Mouse (Mus musculus) MEL (cell line): ENCODE data around the gene Gm20388. TPM values are rescaled to one million over a fixed set of nuclear protein-coding genes. Genes with fewer than 3 reads are reported as not detected.

Experiments
- DNase-seq: peaks from one replicate; pipeline ENCODE4 v3.0.0; 2011; ENCODE audit warnings: low read depth, low spot score
- H3K27ac ChIP-seq: 2 replicates; pipeline ENCODE4 v1.5.1; 2012; ENCODE audit warnings: low read depth, mild to moderate bottlenecking, control low read depth, low read length, moderate library complexity; ENCODE audit not compliant: control insufficient read depth
- H3K27me3 ChIP-seq, 2 experiments: fragments of 150-350 bp in 1 of 2; sonication (generic) in 1 of 2; 2 replicates each; pipeline ENCODE4 v1.6.1; 2012; ENCODE audit warnings: low read length in 2 of 2, mild to moderate bottlenecking in 2 of 2, improper control_type of control experiment in 1 of 2, moderate library complexity in 1 of 2; ENCODE audit not compliant: insufficient read depth in 2 of 2, control insufficient read depth in 1 of 2
- H3K36me3 ChIP-seq, 2 experiments: 2 replicates each; pipeline ENCODE4 v1.6.1; 2012 to 2014; ENCODE audit warnings: low read length in 2 of 2, improper control_type of control experiment in 1 of 2, inconsistent platforms in 1 of 2, mild to moderate bottlenecking in 1 of 2; ENCODE audit not compliant: insufficient read depth in 2 of 2, control insufficient read depth in 1 of 2
- H3K4me1 ChIP-seq, 2 experiments: fragments of 150-350 bp in 1 of 2; sonication (generic) in 1 of 2; 2 replicates each; pipeline ENCODE4 v1.6.1; 2012; ENCODE audit warnings: low read length in 2 of 2, improper control_type of control experiment in 1 of 2, mild to moderate bottlenecking in 1 of 2; ENCODE audit not compliant: insufficient read depth in 2 of 2, control insufficient read depth in 1 of 2
- H3K4me3 ChIP-seq, 2 experiments: fragments of 150-350 bp in 1 of 2; sonication (generic) in 1 of 2; 2 replicates each; pipeline ENCODE4 v1.5.1; 2012; ENCODE audit warnings: low read depth in 2 of 2, low read length in 2 of 2, mild to moderate bottlenecking in 2 of 2, moderate library complexity in 2 of 2, control low read depth in 1 of 2, improper control_type of control experiment in 1 of 2; ENCODE audit not compliant: control insufficient read depth in 1 of 2, insufficient read depth in 1 of 2
- H3K79me2 ChIP-seq: 2 replicates; pipeline ENCODE4 v1.6.1; 2012; ENCODE audit warnings: mild to moderate bottlenecking, low read length, moderate library complexity; ENCODE audit not compliant: control insufficient read depth, poor library complexity, insufficient read depth
- H3K9ac ChIP-seq: 2 replicates; pipeline ENCODE4 v1.6.1; 2012; ENCODE audit warnings: low read depth, mild to moderate bottlenecking, control low read depth, low read length, moderate library complexity; ENCODE audit not compliant: control insufficient read depth, poor library complexity, severe bottlenecking
- H3K9me3 ChIP-seq: fragments of 150-350 bp; sonication (generic); replicated peaks from 2 replicates; pipeline ENCODE4 v1.6.1; 2012; ENCODE audit warnings: mild to moderate bottlenecking, low read length, improper control_type of control experiment, moderate library complexity; ENCODE audit not compliant: insufficient read depth
- CHD1 ChIP-seq: IDR thresholded peaks from 2 replicates; pipeline ENCODE4 v1.6.1; 2012; ENCODE audit warnings: low read depth, mild to moderate bottlenecking, inconsistent platforms, low read length, improper control_type of control experiment
- CHD2 ChIP-seq: IDR thresholded peaks from 2 replicates; pipeline ENCODE4 v1.6.1; 2011; ENCODE audit warnings: low read length, improper control_type of control experiment
- CTCF ChIP-seq, 3 experiments: IDR thresholded peaks in 2 of 3; conservative IDR thresholded peaks in 1 of 3; 2 replicates each; pipeline ENCODE4 v1.5.1; 2011 to 2012; ENCODE audit warnings: low read length in 3 of 3, low read depth in 2 of 3, mild to moderate bottlenecking in 2 of 3, improper control_type of control experiment in 1 of 3, inconsistent platforms in 1 of 3, mixed read lengths in 1 of 3, moderate library complexity in 1 of 3; ENCODE audit not compliant: control insufficient read depth in 1 of 3, insufficient read depth in 1 of 3, poor library complexity in 1 of 3, severe bottlenecking in 1 of 3
- E2F4 ChIP-seq: IDR thresholded peaks from 2 replicates; pipeline ENCODE4 v1.6.1; 2011; ENCODE audit warnings: low read depth, low read length, improper control_type of control experiment, borderline replicate concordance
- ELF1 ChIP-seq: IDR thresholded peaks from 2 replicates; pipeline ENCODE4 v1.6.1; 2014; ENCODE audit warnings: low read depth, mild to moderate bottlenecking, inconsistent platforms, low read length, improper control_type of control experiment, moderate library complexity
- EP300 ChIP-seq, 2 experiments: IDR thresholded peaks; 2 replicates each; pipeline ENCODE4 v1.6.1; 2011; ENCODE audit warnings: improper control_type of control experiment in 2 of 2, low read length in 2 of 2, low read depth in 1 of 2, mild to moderate bottlenecking in 1 of 2
- GABPA ChIP-seq: IDR thresholded peaks from 2 replicates; pipeline ENCODE4 v1.6.1; 2012; ENCODE audit warnings: low read depth, mild to moderate bottlenecking, inconsistent platforms, low read length, improper control_type of control experiment, moderate library complexity
- GATA1 ChIP-seq: IDR thresholded peaks from 2 replicates; pipeline ENCODE4 v1.6.1; 2011; ENCODE audit warnings: low read depth, low read length, improper control_type of control experiment
- HCFC1 ChIP-seq: IDR thresholded peaks from 2 replicates; pipeline ENCODE4 v1.6.1; 2012; ENCODE audit warnings: low read depth, mild to moderate bottlenecking, inconsistent platforms, low read length, improper control_type of control experiment, moderate library complexity
- KAT2A ChIP-seq: conservative IDR thresholded peaks from 2 replicates; pipeline ENCODE4 v1.6.1; 2012; ENCODE audit warnings: low read depth, low read length, improper control_type of control experiment, inconsistent platforms
- MAFK ChIP-seq: IDR thresholded peaks from 2 replicates; pipeline ENCODE4 v1.6.1; 2011; ENCODE audit warnings: low read depth, mild to moderate bottlenecking, low read length, improper control_type of control experiment, borderline replicate concordance
- MAX ChIP-seq: IDR thresholded peaks from 2 replicates; pipeline ENCODE4 v1.6.1; 2011; ENCODE audit warnings: low read length, improper control_type of control experiment
- MYB ChIP-seq: IDR thresholded peaks from 2 replicates; pipeline ENCODE4 v1.6.1; 2011; ENCODE audit warnings: mild to moderate bottlenecking, low read depth, low read length, improper control_type of control experiment
- NELFE ChIP-seq: IDR thresholded peaks from 2 replicates; pipeline ENCODE4 v1.6.1; 2011; ENCODE audit warnings: low read depth, low read length, improper control_type of control experiment
- NRF1 ChIP-seq: IDR thresholded peaks from 2 replicates; pipeline ENCODE4 v1.6.1; 2014; ENCODE audit warnings: low read depth, mild to moderate bottlenecking, inconsistent platforms, low read length, improper control_type of control experiment, moderate library complexity; ENCODE audit not compliant: poor library complexity, insufficient read depth, severe bottlenecking
- POLR2AphosphoS5 ChIP-seq: IDR thresholded peaks from 2 replicates; pipeline ENCODE4 v1.6.1; 2012; ENCODE audit warnings: low read depth, borderline replicate concordance, mild to moderate bottlenecking, inconsistent platforms, low read length, moderate library complexity, mixed read lengths
- RAD21 ChIP-seq: IDR thresholded peaks from 2 replicates; pipeline ENCODE4 v1.6.1; 2011; ENCODE audit warnings: mild to moderate bottlenecking, low read depth, low read length, improper control_type of control experiment
- TAL1 ChIP-seq: IDR thresholded peaks from 2 replicates; pipeline ENCODE4 v1.6.1; 2012; ENCODE audit warnings: mild to moderate bottlenecking, inconsistent platforms, low read length, moderate library complexity, mixed read lengths
- TBP ChIP-seq: IDR thresholded peaks from 2 replicates; pipeline ENCODE4 v1.8.0; 2011; ENCODE audit warnings: low read depth, low read length, improper control_type of control experiment
- UBTF ChIP-seq: IDR thresholded peaks from 2 replicates; pipeline ENCODE4 v1.6.1; 2012; ENCODE audit warnings: low read depth, mild to moderate bottlenecking, inconsistent platforms, low read length, improper control_type of control experiment, moderate library complexity, borderline replicate concordance; ENCODE audit not compliant: insufficient read depth
- USF1 ChIP-seq: IDR thresholded peaks from 2 replicates; pipeline ENCODE4 v1.6.1; 2014; ENCODE audit warnings: low read depth, mild to moderate bottlenecking, inconsistent platforms, low read length, improper control_type of control experiment, moderate library complexity
- ZKSCAN1 ChIP-seq: IDR thresholded peaks from 2 replicates; pipeline ENCODE4 v1.6.1; 2012; ENCODE audit warnings: low read depth, mild to moderate bottlenecking, inconsistent platforms, low read length, improper control_type of control experiment, moderate library complexity
- ZMIZ1 ChIP-seq: IDR thresholded peaks from 2 replicates; pipeline ENCODE4 v1.6.1; 2012; ENCODE audit warnings: low read depth, mild to moderate bottlenecking, inconsistent platforms, low read length, improper control_type of control experiment, moderate library complexity
- ZNF384 ChIP-seq: IDR thresholded peaks from 2 replicates; pipeline ENCODE4 v1.6.1; 2012; ENCODE audit warnings: low read depth, mild to moderate bottlenecking, inconsistent platforms, low read length, improper control_type of control experiment
- polyA plus RNA-seq, 2 experiments: library from polyadenylated mRNA; stranded (reverse) in 1 of 2; unstranded in 1 of 2; fragments of >175 nt in 1 of 2; fragments of >200 nt in 1 of 2; gene quantifications; 2 replicates each; pipeline versions ENCODE4 v1.2.1 to v1.2.4; 2012; ENCODE audit warnings: low replicate concordance in 2 of 2, low read depth in 1 of 2; ENCODE audit not compliant: insufficient read length in 2 of 2, insufficient read depth in 1 of 2, missing spikeins in 1 of 2
- total RNA-seq: library from RNA; depleted of rRNA; stranded (reverse); fragments of 300-350 nt; gene quantifications from 2 replicates; pipeline ENCODE4 v1.2.3, GENCODE M21; 2012

The Gm20388 gene
- total and polyA plus RNA-seq, 3 experiments, result 11.1 to 17.8 TPM; not detected in 1

DNA sequence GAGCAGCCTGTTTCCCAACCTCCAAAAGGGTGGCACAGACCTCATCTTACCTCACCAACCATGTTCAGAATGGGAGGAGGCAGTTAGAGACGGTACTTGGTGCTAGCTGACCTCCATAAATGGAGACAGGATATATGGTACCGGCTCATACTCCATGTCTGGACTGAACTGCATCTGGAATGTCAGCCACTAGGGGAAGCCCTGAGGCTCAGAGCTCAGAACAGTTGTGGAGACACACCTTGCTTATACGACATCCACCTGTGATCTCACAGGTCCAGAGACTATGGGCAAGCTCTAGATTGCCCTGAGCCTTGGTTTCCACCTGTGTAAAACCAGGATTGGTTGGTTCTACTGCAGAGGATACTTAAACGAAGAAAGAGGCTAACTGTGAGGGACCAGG lies 2164.3 kb downstream of the Gm20388 start:
- Histone ChIP-seq H3K27ac (no peak overlapping the region), H3K79me2 (no peaks in the 10 kb centered on the region), H3K9ac (no peak overlapping the region), H3K9me3 (no peaks in the 10 kb centered on the region), H3K36me3 (no peaks in the 10 kb centered on the region), H3K27me3 (no peaks in the 10 kb centered on the region), H3K4me3 (no peak overlapping the region), H3K4me1 (no peaks in the 10 kb centered on the region)
- DNase-seq, result no peak
- TF ChIP-seq TAL1 (no peak), HCFC1 (no peak), POLR2AphosphoS5 (no peak), E2F4 (no peak), KAT2A (no peak), UBTF (no peak), RAD21 (no peak), ZNF384 (no peak), MAX (no peak), MYB (no peak), CHD2 (no peak), MAFK (no peak), TBP (no peak), CHD1 (no peak), GATA1 (no peak), EP300 (IDR thresholded peaks at IDR 0.05; ENCODE audit: low read depth in 1 of 2, low read length in 2 of 2) (no peak), USF1 (no peak), NELFE (no peak), GABPA (no peak), ZKSCAN1 (no peak)

DNA sequence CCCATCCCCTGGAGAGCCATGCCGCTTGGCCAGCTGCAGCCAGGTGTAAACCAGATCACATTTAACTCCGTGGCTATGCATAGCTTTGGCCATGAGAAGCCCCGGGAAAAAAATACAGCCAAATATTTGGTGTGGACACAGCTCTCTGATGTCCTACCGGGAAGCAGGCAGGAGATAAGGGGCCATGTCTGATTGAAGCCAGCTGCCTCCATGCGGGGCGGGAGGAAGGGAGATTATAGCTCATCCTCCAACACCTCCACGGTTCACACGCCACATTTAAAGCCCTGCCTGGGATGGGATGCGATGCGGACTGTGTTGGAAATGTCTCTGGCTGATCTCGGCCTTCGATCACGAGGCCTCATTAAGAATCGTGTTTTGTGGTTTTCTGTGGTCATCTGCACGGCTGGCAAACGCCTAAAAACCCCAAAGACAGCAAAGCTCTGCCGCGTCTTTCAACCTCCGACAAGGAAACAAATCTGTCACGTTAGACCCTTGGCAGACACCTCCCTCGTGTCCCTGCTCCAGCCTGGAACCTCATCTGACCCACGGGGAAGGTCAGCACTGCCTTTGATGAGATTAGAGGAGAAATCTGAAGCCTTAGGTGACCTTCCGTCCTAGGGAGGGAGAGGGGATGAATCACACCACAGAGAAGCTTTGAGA lies 2165.7 kb downstream of the Gm20388 start:
- H3K4me3 ChIP-seq, result no peak overlapping the region
- no peak overlapping the region for H3K27ac ChIP-seq
- DNase-seq, result no peak
- TF ChIP-seq CTCF (IDR thresholded peaks at IDR 0.05 in 2 of 3, conservative IDR thresholded peaks at IDR 0.05 in 1 of 3; ENCODE audit: control insufficient read depth in 1 of 3, insufficient read depth in 1 of 3, low read depth in 2 of 3, low read length in 3 of 3, poor library complexity in 1 of 3, severe bottlenecking in 1 of 3) (no peak), MAFK (no peak), TBP (no peak), NRF1 (no peak), KAT2A (no peak), ZMIZ1 (no peak), ELF1 (no peak)
- H3K4me1 ChIP-seq, result no peaks in the 10 kb centered on the region
- no peaks in the 10 kb centered on the region for H3K9me3 ChIP-seq
- H3K36me3 ChIP-seq, result no peaks in the 10 kb centered on the region
- H3K79me2 ChIP-seq, result no peaks in the 10 kb centered on the region
- no peaks in the 10 kb centered on the region for H3K27me3 ChIP-seq
- H3K9ac ChIP-seq, result no peak overlapping the region
